Mouse (Mus musculus): ENCODE results near the gene Gm17581.

- no peak for TF ChIP-seq CTCF (IDR thresholded peaks at IDR 0.05; ENCODE audit: extremely low read depth, insufficient read depth, insufficient read length, insufficient replicate concordance)
- no peak for TF ChIP-seq POLR2A (IDR thresholded peaks at IDR 0.05; ENCODE audit: low read depth, low read length)
These were observed 6.9 kb downstream of the Gm17581 start for GRCm38 (mm10) chr2:155728742-155729141.

Data from spleen, adult 2 months (tissue).